Mouse (Mus musculus) right cerebral cortex, postnatal 36 days (tissue): ENCODE data around the gene Ezh2.

ENCODE experiments used
- DNase-seq, 2 experiments: peaks; one replicate each; pipeline ENCODE4 v3.0.0; 2022; ENCODE audit warnings: low spot score in 2 of 2, mixed read lengths in 1 of 2

Ezh2 gene

GRCm38 (mm10) chr6:47552280-47552679 is 42.9 kb downstream of the Ezh2 start:
- DNase-seq, result no peak

- DNase-seq, result no peak
These were observed 59.8 kb downstream of the Ezh2 start for GRCm38 (mm10) chr6:47535333-47535732.

GRCm38 (mm10) chr6:47532547-47532946 is 62.6 kb downstream of the Ezh2 start:
- no peak for DNase-seq

- DNase-seq, result no peak
These were observed 67.5 kb downstream of the Ezh2 start for GRCm38 (mm10) chr6:47527655-47528054.

- no peak for DNase-seq
These were observed 68.0 kb downstream of the Ezh2 start for GRCm38 (mm10) chr6:47527129-47527528.

- no peak for DNase-seq
These were observed 68.7 kb downstream of the Ezh2 start for GRCm38 (mm10) chr6:47526446-47526845.

- DNase-seq, result no peak
These were observed 70.1 kb downstream of the Ezh2 start for GRCm38 (mm10) chr6:47525041-47525440.

GRCm38 (mm10) chr6:47522431-47522830 is 72.7 kb downstream of the Ezh2 start:
- no peak for DNase-seq

GRCm38 (mm10) chr6:47520030-47520429 is 75.1 kb downstream of the Ezh2 start:
- no peak for DNase-seq

GRCm38 (mm10) chr6:47494562-47494961 is 100.6 kb downstream of the Ezh2 start:
- DNase-seq, result no peak

- no peak for DNase-seq
These were observed 113.1 kb downstream of the Ezh2 start for GRCm38 (mm10) chr6:47482027-47482426.
